Mouse (Mus musculus): ENCODE results near the gene Pnpla3. TPM values are rescaled to one million over a fixed set of nuclear protein-coding genes. Genes with fewer than 3 reads are reported as not detected.

The Pnpla3 gene
- polyA plus RNA-seq (2017; shearing (Covaris generic)) = 0.41 TPM

GRCm38 (mm10) chr15:84167600-84167999, at the start of gene Pnpla3:
Pnpla3 (plus strand) TSS chr15:84167837.

GRCm38 (mm10) chr15:84123075-84123474, 44.6 kb upstream of the Pnpla3 start, which contains the start of gene Pnpla5:
Pnpla5 (minus strand) TSS chr15:84123175.

GRCm38 (mm10) chr15:84192058-84192791, 24.6 kb downstream of the Pnpla3 start, which contains the start of gene Samm50:
Samm50 (plus strand) TSS chr15:84192241.

GRCm38 (mm10) chr15:84231721-84232561, 64.3 kb downstream of the Pnpla3 start, which contains the start of gene Parvb:
Parvb (plus strand) TSS chr15:84232043.

Other genes starting within 250 kb of the Pnpla3 start
- not detected for gene Efcab6, start 102.5 kb upstream of the Pnpla3 start, polyA plus RNA-seq (2017; shearing (Covaris generic))
- 0.36 TPM for gene Sult4a1, start 62.1 kb upstream of the Pnpla3 start, polyA plus RNA-seq (2017; shearing (Covaris generic))
- not detected for gene Pnpla5, start 44.7 kb upstream of the Pnpla3 start, polyA plus RNA-seq (2017; shearing (Covaris generic))
- 119 TPM for gene Samm50, start 24.4 kb downstream of the Pnpla3 start, polyA plus RNA-seq (2017; shearing (Covaris generic))
- 0.59 TPM for gene Parvb, start 64.2 kb downstream of the Pnpla3 start, polyA plus RNA-seq (2017; shearing (Covaris generic))
- gene Parvg, start 156.2 kb downstream of the Pnpla3 start, polyA plus RNA-seq (2017; shearing (Covaris generic)) = 126 TPM